In genomic region chr2:180996436-180996835, GRCm38 (mm10) we compare ENCODE assay signal across 8 mouse cellular contexts. TPM values are rescaled to one million over a fixed set of nuclear protein-coding genes. Genes with fewer than 3 reads are reported as not detected.
DNase-seq lines count a peak whose midpoint lies in the region; ATAC-seq and TF ChIP-seq lines count a peak whose summit lies in the region.

No protein-coding gene starts in this region.

- H3K4me2 ChIP-seq in hindbrain, embryonic 15.5 days, result no peak overlapping the region
- H3K4me2 ChIP-seq in stomach, embryonic 16.5 days (ENCODE audit: low read depth, low read length), result no peak overlapping the region

- no peak overlapping the region for H3K4me3 ChIP-seq in hindbrain, embryonic 15.5 days
- no peak overlapping the region for H3K4me3 ChIP-seq in midbrain, embryonic 10.5 days
- no peak overlapping the region for H3K4me3 ChIP-seq in stomach, embryonic 16.5 days (replicated peaks; ENCODE audit: low read length)

- no peaks in the 10 kb centered on the region for H3K36me3 ChIP-seq in hindbrain, embryonic 15.5 days
- H3K36me3 ChIP-seq in midbrain, embryonic 10.5 days, result no peaks in the 10 kb centered on the region
- H3K36me3 ChIP-seq in stomach, embryonic 16.5 days (ENCODE audit: control insufficient read depth, insufficient read depth, low read length), result no peaks in the 10 kb centered on the region

- intact Hi-C loops in heart, postnatal 25 days (cut with DNase I), result loop anchor here (1.0 kb wide), 2 partner anchors 64 to 76 kb away; no protein-coding TSS in a partner anchor

- H3K9me3 ChIP-seq in hindbrain, embryonic 15.5 days, result no peaks in the 10 kb centered on the region
- no peaks in the 10 kb centered on the region for H3K9me3 ChIP-seq in midbrain, embryonic 10.5 days (replicated peaks)
- H3K9me3 ChIP-seq in stomach, embryonic 16.5 days (replicated peaks; ENCODE audit: control insufficient read depth, low read length), result no peaks in the 10 kb centered on the region

- no peak for TF ChIP-seq POLR2A in brain, embryonic 14.5 days (IDR thresholded peaks at IDR 0.05; ENCODE audit: borderline replicate concordance, extremely low read depth, insufficient read depth, insufficient read length, poor library complexity, severe bottlenecking)

- TF ChIP-seq CTCF in brain, embryonic 14.5 days (IDR thresholded peaks at IDR 0.05; ENCODE audit: borderline replicate concordance, extremely low read depth, insufficient read depth, insufficient read length), result peak; percentile 88

- WGBS in hindbrain, embryonic 15.5 days, result 24% methylated on average over 5 of the region's 5 CpGs
- 15% methylated on average over 5 of the region's 5 CpGs for WGBS in midbrain, embryonic 10.5 days
- WGBS in stomach, embryonic 16.5 days, result 11% methylated on average over 5 of the region's 5 CpGs

- peak; percentile 20 to 49 for DNase-seq in heart, adult 18-20 months
- DNase-seq in heart, postnatal 25 days (ENCODE audit: low spot score), result no peak
- peak; percentile 77 for DNase-seq in brain, embryonic 14.5 days (ENCODE audit: low read depth)
- peak; percentile 57 to 65 for DNase-seq in layer of hippocampus, postnatal 10 days (ENCODE audit: low spot score in 2 of 2)
- peak; percentile 61 for DNase-seq in midbrain, embryonic 10.5 days (ENCODE audit: low spot score)

- no peaks in the 10 kb centered on the region for H3K27me3 ChIP-seq in hindbrain, embryonic 15.5 days
- H3K27me3 ChIP-seq in midbrain, embryonic 10.5 days (ENCODE audit: low read depth, poor library complexity, severe bottlenecking), result no peaks in the 10 kb centered on the region
- H3K27me3 ChIP-seq in stomach, embryonic 16.5 days (ENCODE audit: control insufficient read depth, insufficient read depth, low read length), result no peaks in the 10 kb centered on the region

- ATAC-seq in erythroid progenitor cell, adult 5-6 weeks (replicated peaks; ENCODE audit: low FRiP score, poor library complexity, severe bottlenecking), result 0 out of 2 replicates have a peak, but pooled peaks have one; percentile 41
- ATAC-seq in hindbrain, embryonic 15.5 days (ENCODE audit: low FRiP score, low read depth), result peak; percentile 72
- peak; percentile 38; the same call in 1 of the 2 replicates for ATAC-seq in stomach, embryonic 16.5 days (ENCODE audit: insufficient read depth, low FRiP score)

- no peak overlapping the region for H3K27ac ChIP-seq in hindbrain, embryonic 15.5 days (replicated peaks)
- no peak overlapping the region for H3K27ac ChIP-seq in midbrain, embryonic 10.5 days (replicated peaks)
- no peak overlapping the region for H3K27ac ChIP-seq in stomach, embryonic 16.5 days (ENCODE audit: low read length)

- no peak overlapping the region for H3K9ac ChIP-seq in hindbrain, embryonic 15.5 days
- no peak overlapping the region for H3K9ac ChIP-seq in stomach, embryonic 16.5 days (ENCODE audit: low read length)

- no peaks in the 10 kb centered on the region for H3K4me1 ChIP-seq in hindbrain, embryonic 15.5 days (replicated peaks)
- no peaks in the 10 kb centered on the region for H3K4me1 ChIP-seq in midbrain, embryonic 10.5 days
- no peaks in the 10 kb centered on the region for H3K4me1 ChIP-seq in stomach, embryonic 16.5 days (ENCODE audit: control insufficient read depth, insufficient read depth, low read length)

RNA-seq across cellular contexts. Expression of gene Col20a1, which starts 10.1 kb away (rescaled TPM):
- under 1 TPM; 0.37 to 0.46 TPM for total RNA-seq in heart, adult 18-20 months (2021)
- total RNA-seq in heart, postnatal 25 days (2021), result under 1 TPM; 0.34 to 0.50 TPM
- polyA plus RNA-seq in brain, embryonic 14.5 days (2012; rRNA removed), result 0.98 and 1.2 TPM in 2 replicates
- total RNA-seq in erythroid progenitor cell, adult 5-6 weeks (2015; ENCODE audit: low replicate concordance), result not detected in 2 replicates
- total RNA-seq in erythroid progenitor cell, adult 5-6 weeks (2017; ENCODE audit: low replicate concordance), result under 0.01 and 0.39 TPM in 2 replicates
- polyA plus RNA-seq in hindbrain, embryonic 15.5 days (2015; fragmentation: Nextera tagmentation; extraction: Ambion mirVana), result 0.19 and 0.41 TPM in 2 replicates
- 1 to 10 TPM; 1.0 to 1.2 TPM for total RNA-seq in layer of hippocampus, postnatal 10 days (2021)
- 0.14 and 0.52 TPM in 2 replicates for polyA plus RNA-seq in midbrain, embryonic 10.5 days (2016; fragmentation: Nextera tagmentation; extraction: Ambion mirVana)
- 0.94 TPM in 2 replicates for polyA plus RNA-seq in stomach, embryonic 16.5 days (2015; fragmentation: Nextera tagmentation; extraction: Ambion mirVana)

RNA-seq across cellular contexts. Expression of gene Arfgap1, which starts 29.4 kb away (rescaled TPM):
- 10 to 100 TPM; 27.3 to 30.2 TPM for total RNA-seq in heart, adult 18-20 months (2021)
- total RNA-seq in heart, postnatal 25 days (2021), result 10 to 100 TPM; 32.5 to 33.2 TPM
- 104 and 109 TPM in 2 replicates for polyA plus RNA-seq in brain, embryonic 14.5 days (2012; rRNA removed)
- total RNA-seq in erythroid progenitor cell, adult 5-6 weeks (2015; ENCODE audit: low replicate concordance), result 12.3 and 24.7 TPM in 2 replicates
- total RNA-seq in erythroid progenitor cell, adult 5-6 weeks (2017; ENCODE audit: low replicate concordance), result 23.5 and 32.6 TPM in 2 replicates
- 114 and 119 TPM in 2 replicates for polyA plus RNA-seq in hindbrain, embryonic 15.5 days (2015; fragmentation: Nextera tagmentation; extraction: Ambion mirVana)
- 100 to 1,000 TPM; 114 to 118 TPM for total RNA-seq in layer of hippocampus, postnatal 10 days (2021)
- 81.6 and 87.1 TPM in 2 replicates for polyA plus RNA-seq in midbrain, embryonic 10.5 days (2016; fragmentation: Nextera tagmentation; extraction: Ambion mirVana)
- 104 and 108 TPM in 2 replicates for polyA plus RNA-seq in stomach, embryonic 16.5 days (2015; fragmentation: Nextera tagmentation; extraction: Ambion mirVana)

RNA-seq across cellular contexts. Expression of gene Nkain4, which starts 41.9 kb away (rescaled TPM):
- total RNA-seq in heart, adult 18-20 months (2021), result 1 to 10 TPM; 5.4 to 9.0 TPM
- total RNA-seq in heart, postnatal 25 days (2021), result 10 to 100 TPM in 1 of 2 experiments, 1 to 10 TPM in 1; 8.0 to 11.4 TPM
- polyA plus RNA-seq in brain, embryonic 14.5 days (2012; rRNA removed), result 63.1 and 66.1 TPM in 2 replicates
- not detected in 2 replicates for total RNA-seq in erythroid progenitor cell, adult 5-6 weeks (2015; ENCODE audit: low replicate concordance)
- not detected in 2 replicates for total RNA-seq in erythroid progenitor cell, adult 5-6 weeks (2017; ENCODE audit: low replicate concordance)
- polyA plus RNA-seq in hindbrain, embryonic 15.5 days (2015; fragmentation: Nextera tagmentation; extraction: Ambion mirVana), result 95.5 and 106 TPM in 2 replicates
- total RNA-seq in layer of hippocampus, postnatal 10 days (2021), result 10 to 100 TPM; 44.2 to 57.0 TPM
- 43.7 and 59.7 TPM in 2 replicates for polyA plus RNA-seq in midbrain, embryonic 10.5 days (2016; fragmentation: Nextera tagmentation; extraction: Ambion mirVana)
- 53.7 and 59.9 TPM in 2 replicates for polyA plus RNA-seq in stomach, embryonic 16.5 days (2015; fragmentation: Nextera tagmentation; extraction: Ambion mirVana)

RNA-seq across cellular contexts. Expression of gene Chrna4, which starts 46.9 kb away (rescaled TPM):
- total RNA-seq in heart, adult 18-20 months (2021), result not detected
- not detected for total RNA-seq in heart, postnatal 25 days (2021)
- polyA plus RNA-seq in brain, embryonic 14.5 days (2012; rRNA removed), result 14.8 and 42.9 TPM in 2 replicates
- not detected in 2 replicates for total RNA-seq in erythroid progenitor cell, adult 5-6 weeks (2015; ENCODE audit: low replicate concordance)
- not detected in 2 replicates for total RNA-seq in erythroid progenitor cell, adult 5-6 weeks (2017; ENCODE audit: low replicate concordance)
- polyA plus RNA-seq in hindbrain, embryonic 15.5 days (2015; fragmentation: Nextera tagmentation; extraction: Ambion mirVana), result 40.7 and 42.0 TPM in 2 replicates
- 10 to 100 TPM; 32.4 to 33.7 TPM for total RNA-seq in layer of hippocampus, postnatal 10 days (2021)
- polyA plus RNA-seq in midbrain, embryonic 10.5 days (2016; fragmentation: Nextera tagmentation; extraction: Ambion mirVana), result 17.9 and 23.8 TPM in 2 replicates
- 0.81 and 1.2 TPM in 2 replicates for polyA plus RNA-seq in stomach, embryonic 16.5 days (2015; fragmentation: Nextera tagmentation; extraction: Ambion mirVana)

Comparison
In these comparisons a context has a peak if more than half of its experiments do, and no peak if none do; other contexts are left out.
1. RNA of gene Nkain4, which starts 41.9 kb away (total RNA-seq): 44.2 to 57.0 TPM in layer of hippocampus, postnatal 10 days, 8.0 to 11.4 TPM in heart, postnatal 25 days and 5.4 to 9.0 TPM in heart, adult 18-20 months; not detected in erythroid progenitor cell, adult 5-6 weeks; every median in the first group is over 4 times any median in the second.
2. Peak in every context shown above with its lines, with median percentiles within 50 percentile points of each other: ATAC-seq.